Mouse (Mus musculus): ENCODE measurements at regions not wholly inside any gene's neighbourhood (a gene's known extent, or its start where the extent isn't known, plus 50 kb on each side); places are given as distances from the start of the nearest gene placed in this dataset.

GRCm38 (mm10) chr1:42436366-42436998 lies 259.1 kb upstream of the Pou3f3 start:
- no peak for ATAC-seq (replicated peaks; ENCODE audit: poor library complexity)

- no peak for ATAC-seq (replicated peaks; ENCODE audit: poor library complexity)
Measured at GRCm38 (mm10) chr1:42468365-42468764, 227.2 kb upstream of the Pou3f3 start.

- no peak for ATAC-seq (replicated peaks; ENCODE audit: poor library complexity)
Measured at GRCm38 (mm10) chr1:42471846-42472494, 223.6 kb upstream of the Pou3f3 start.

- ATAC-seq (replicated peaks; ENCODE audit: poor library complexity) = no peak
Measured at GRCm38 (mm10) chr1:42472495-42473230, 222.9 kb upstream of the Pou3f3 start.

- ATAC-seq (replicated peaks; ENCODE audit: poor library complexity) = no peak
Measured at GRCm38 (mm10) chr1:42474197-42474596, 221.4 kb upstream of the Pou3f3 start.

GRCm38 (mm10) chr1:42474831-42475230 lies 220.7 kb upstream of the Pou3f3 start:
- ATAC-seq (replicated peaks; ENCODE audit: poor library complexity) = no peak

- ATAC-seq (replicated peaks; ENCODE audit: poor library complexity) = no peak
Measured at GRCm38 (mm10) chr1:42475629-42476028, 219.9 kb upstream of the Pou3f3 start.

- ATAC-seq (replicated peaks; ENCODE audit: poor library complexity) = no peak
Measured at GRCm38 (mm10) chr1:42480348-42480920, 215.1 kb upstream of the Pou3f3 start.

GRCm38 (mm10) chr1:42489563-42489962 lies 206.0 kb upstream of the Pou3f3 start:
- ATAC-seq (replicated peaks; ENCODE audit: poor library complexity) = no peak

GRCm38 (mm10) chr1:42490856-42491643 lies 204.5 kb upstream of the Pou3f3 start:
- ATAC-seq (replicated peaks; ENCODE audit: poor library complexity) = no peak

GRCm38 (mm10) chr1:42491644-42492277 lies 203.8 kb upstream of the Pou3f3 start:
- no peak for ATAC-seq (replicated peaks; ENCODE audit: poor library complexity)

GRCm38 (mm10) chr1:42496022-42496421 lies 199.5 kb upstream of the Pou3f3 start:
- ATAC-seq (replicated peaks; ENCODE audit: poor library complexity) = no peak

GRCm38 (mm10) chr1:42496433-42496832 lies 199.1 kb upstream of the Pou3f3 start:
- ATAC-seq (replicated peaks; ENCODE audit: poor library complexity) = no peak

GRCm38 (mm10) chr1:42498901-42499300 lies 196.7 kb upstream of the Pou3f3 start:
- no peak for ATAC-seq (replicated peaks; ENCODE audit: poor library complexity)

- no peak for ATAC-seq (replicated peaks; ENCODE audit: poor library complexity)
Measured at GRCm38 (mm10) chr1:42504491-42504890, 191.1 kb upstream of the Pou3f3 start.

GRCm38 (mm10) chr1:42505048-42505729 lies 190.4 kb upstream of the Pou3f3 start:
- no peak for ATAC-seq (replicated peaks; ENCODE audit: poor library complexity)

- ATAC-seq (replicated peaks; ENCODE audit: poor library complexity) = no peak
Measured at GRCm38 (mm10) chr1:42514417-42514816, 181.2 kb upstream of the Pou3f3 start.

GRCm38 (mm10) chr1:42524401-42524800 lies 171.2 kb upstream of the Pou3f3 start:
- no peak for ATAC-seq (replicated peaks; ENCODE audit: poor library complexity)

GRCm38 (mm10) chr1:42527746-42528476 lies 167.7 kb upstream of the Pou3f3 start:
- ATAC-seq (replicated peaks; ENCODE audit: poor library complexity) = no peak

All from megakaryocyte progenitor cell, adult 5-6 weeks (primary cell).